7 mouse cellular contexts compared by ENCODE assay signal in genomic region chr10:80147146-80147718, GRCm38 (mm10). TPM values are rescaled to one million over a fixed set of nuclear protein-coding genes. Genes with fewer than 3 reads are reported as not detected.
DNase-seq lines count a peak whose midpoint lies in the region; ATAC-seq lines count a peak whose summit lies in the region.

No protein-coding gene starts in this region.

- peak overlapping the region; percentile 100 for H3K27ac ChIP-seq in forebrain, embryonic 14.5 days (ENCODE audit: low read depth, low read length)
- peak overlapping the region; percentile 100 for H3K27ac ChIP-seq in midbrain, embryonic 16.5 days (ENCODE audit: low read length)

- peaks cover 51% of the 10 kb centered on the region for H3K36me3 ChIP-seq in forebrain, embryonic 14.5 days (ENCODE audit: control insufficient read depth, insufficient read depth, low read length)
- peaks cover 9% of the 10 kb centered on the region; the same call in 1 of the 2 replicates for H3K36me3 ChIP-seq in midbrain, embryonic 16.5 days (ENCODE audit: control insufficient read depth, insufficient read depth, low read length)

- H3K4me3 ChIP-seq in forebrain, embryonic 14.5 days (ENCODE audit: low read depth, low read length), result peak overlapping the region; percentile 100; the same call in 1 of the 2 replicates
- no peak overlapping the region for H3K4me3 ChIP-seq in midbrain, embryonic 16.5 days (ENCODE audit: low read depth, low read length)

- 78% methylated on average over 5 of the region's 5 CpGs for WGBS in forebrain, embryonic 14.5 days
- WGBS in midbrain, embryonic 16.5 days, result 82% methylated on average over 5 of the region's 5 CpGs

- H3K9me3 ChIP-seq in forebrain, embryonic 14.5 days (replicated peaks; ENCODE audit: control insufficient read depth, low read length), result no peaks in the 10 kb centered on the region
- H3K9me3 ChIP-seq in midbrain, embryonic 16.5 days (replicated peaks; ENCODE audit: control insufficient read depth, low read length, poor library complexity, severe bottlenecking), result no peaks in the 10 kb centered on the region

- H3K4me2 ChIP-seq in forebrain, embryonic 14.5 days (ENCODE audit: low read length), result peak overlapping the region; percentile 64; the same call in 1 of the 2 replicates
- peak overlapping the region; percentile 74 for H3K4me2 ChIP-seq in midbrain, embryonic 16.5 days (ENCODE audit: low read length)

- ATAC-seq in forebrain, embryonic 14.5 days, result no peak
- no peak for ATAC-seq in midbrain, embryonic 16.5 days

- peak overlapping the region; percentile 99; the same call in 1 of the 2 replicates for H3K9ac ChIP-seq in forebrain, embryonic 14.5 days (ENCODE audit: low read length)
- no peak overlapping the region for H3K9ac ChIP-seq in midbrain, embryonic 16.5 days (ENCODE audit: low read depth, low read length)

- no peaks in the 10 kb centered on the region for H3K27me3 ChIP-seq in forebrain, embryonic 14.5 days (replicated peaks; ENCODE audit: control insufficient read depth, insufficient read depth, low read length)
- H3K27me3 ChIP-seq in midbrain, embryonic 16.5 days (ENCODE audit: control insufficient read depth, insufficient read depth, low read depth, low read length), result no peaks in the 10 kb centered on the region

- H3K4me1 ChIP-seq in forebrain, embryonic 14.5 days (ENCODE audit: control insufficient read depth, insufficient read depth, low read length), result peaks cover 6% of the 10 kb centered on the region; the same call in 1 of the 2 replicates
- H3K4me1 ChIP-seq in midbrain, embryonic 16.5 days (ENCODE audit: control insufficient read depth, insufficient read depth, low read length), result peaks cover 22% of the 10 kb centered on the region

- peak; percentile 24 for DNase-seq in right cerebral cortex, postnatal 14 days
- DNase-seq in right cerebral cortex, adult 2 months (ENCODE audit: low spot score in 2 of 2), result no peak
- DNase-seq in forebrain, embryonic 14.5 days (ENCODE audit: low spot score), result no peak
- DNase-seq in kidney, adult 8-10 months, result peak; percentile 49 to 52
- no peak for DNase-seq in thymus, postnatal 0 days (ENCODE audit: low spot score)
- no peak for DNase-seq in spleen, postnatal 4 days (ENCODE audit: low spot score in 2 of 2)

RNA-seq across cellular contexts. Expression of gene Midn, which starts 0.8 kb away (rescaled TPM):
- polyA plus RNA-seq in forebrain, embryonic 14.5 days (2014; fragmentation: Nextera tagmentation; extraction: Ambion mirVana), result 67.0 and 73.6 TPM in 2 replicates
- 15.5 and 21.1 TPM in 2 replicates for polyA plus RNA-seq in midbrain, embryonic 16.5 days (2015; fragmentation: Nextera tagmentation; extraction: Ambion mirVana)
- 13.1 and 18.8 TPM in 2 replicates for polyA plus RNA-seq in thymus, postnatal 0 days (2015; fragmentation: Nextera tagmentation; extraction: Ambion mirVana)

RNA-seq across cellular contexts. Expression of gene Cbarp, which starts 6.6 kb away (rescaled TPM):
- polyA plus RNA-seq in forebrain, embryonic 14.5 days (2014; fragmentation: Nextera tagmentation; extraction: Ambion mirVana), result 41.0 and 42.4 TPM in 2 replicates
- 70.3 and 81.6 TPM in 2 replicates for polyA plus RNA-seq in midbrain, embryonic 16.5 days (2015; fragmentation: Nextera tagmentation; extraction: Ambion mirVana)
- polyA plus RNA-seq in thymus, postnatal 0 days (2015; fragmentation: Nextera tagmentation; extraction: Ambion mirVana), result 3.5 and 4.3 TPM in 2 replicates

RNA-seq across cellular contexts. Expression of gene Atp5d, which starts 8.8 kb away (rescaled TPM):
- 412 and 467 TPM in 2 replicates for polyA plus RNA-seq in forebrain, embryonic 14.5 days (2014; fragmentation: Nextera tagmentation; extraction: Ambion mirVana)
- 433 and 454 TPM in 2 replicates for polyA plus RNA-seq in midbrain, embryonic 16.5 days (2015; fragmentation: Nextera tagmentation; extraction: Ambion mirVana)
- polyA plus RNA-seq in thymus, postnatal 0 days (2015; fragmentation: Nextera tagmentation; extraction: Ambion mirVana), result 588 TPM in 2 replicates

RNA-seq across cellular contexts. Expression of gene Cirbp, which starts 18.6 kb away (rescaled TPM):
- polyA plus RNA-seq in forebrain, embryonic 14.5 days (2014; fragmentation: Nextera tagmentation; extraction: Ambion mirVana), result 239 and 266 TPM in 2 replicates
- 380 and 398 TPM in 2 replicates for polyA plus RNA-seq in midbrain, embryonic 16.5 days (2015; fragmentation: Nextera tagmentation; extraction: Ambion mirVana)
- polyA plus RNA-seq in thymus, postnatal 0 days (2015; fragmentation: Nextera tagmentation; extraction: Ambion mirVana), result 226 and 376 TPM in 2 replicates

RNA-seq across cellular contexts. Expression of gene 1600002K03Rik, which starts 25.5 kb away (rescaled TPM):
- polyA plus RNA-seq in forebrain, embryonic 14.5 days (2014; fragmentation: Nextera tagmentation; extraction: Ambion mirVana), result 7.2 and 9.0 TPM in 2 replicates
- 11.0 and 11.4 TPM in 2 replicates for polyA plus RNA-seq in midbrain, embryonic 16.5 days (2015; fragmentation: Nextera tagmentation; extraction: Ambion mirVana)
- polyA plus RNA-seq in thymus, postnatal 0 days (2015; fragmentation: Nextera tagmentation; extraction: Ambion mirVana), result 15.3 and 15.4 TPM in 2 replicates

Comparison
In these comparisons a context has a peak if more than half of its experiments do, and no peak if none do; other contexts are left out.
1. DNase-seq: peak in right cerebral cortex, postnatal 14 days (single experiment) and kidney, adult 8-10 months (2 of 2); none in right cerebral cortex, adult 2 months (0 of 2), forebrain, embryonic 14.5 days (single experiment), thymus, postnatal 0 days (single experiment) and spleen, postnatal 4 days (0 of 2).